Mouse (Mus musculus): Measurements from ENCODE around the gene Osbpl7. TPM values are rescaled to one million over a fixed set of nuclear protein-coding genes. Genes with fewer than 3 reads are reported as not detected.

Osbpl7 gene
- 3.8 TPM for polyA plus RNA-seq (2015; fragmentation: Illumina TruSeq; extraction: RNeasy Lipid Tissue Mini Kit (QIAGEN cat#74804); ENCODE audit: insufficient read depth, low read depth, low replicate concordance)

GRCm38 (mm10) chr11:97050216-97050943 is at the start of gene Osbpl7:
TSS of gene Osbpl7 (plus strand) at chr11:97050628.

GRCm38 (mm10) chr11:97013121-97013670 is 37.2 kb upstream of the Osbpl7 start, which contains the start of gene Sp6:
TSS of gene Sp6 (plus strand) at chr11:97013394.

GRCm38 (mm10) chr11:97029686-97030417 is 20.6 kb upstream of the Osbpl7 start, which contains the start of gene Scrn2:
TSS of gene Scrn2 (plus strand) at chr11:97029938.

GRCm38 (mm10) chr11:97041022-97041899 is 9.2 kb upstream of the Osbpl7 start, which contains the start of the genes Lrrc46 and Mrpl10:
TSS of gene Lrrc46 (minus strand) at chr11:97041407.
TSS of gene Mrpl10 (plus strand) at chr11:97041560.

GRCm38 (mm10) chr11:97114671-97115601 is 64.5 kb downstream of the Osbpl7 start, which contains the start of gene Tbx21:
TSS of gene Tbx21 (minus strand) at chr11:97115331.

Other genes with a start within 250 kb of the Osbpl7 start
- gene Nfe2l1, start 220.7 kb upstream of the Osbpl7 start, polyA plus RNA-seq (2015; fragmentation: Illumina TruSeq; extraction: RNeasy Lipid Tissue Mini Kit (QIAGEN cat#74804); ENCODE audit: insufficient read depth, low read depth, low replicate concordance): 32.6 TPM
- gene Copz2, start 200.8 kb upstream of the Osbpl7 start, polyA plus RNA-seq (2015; fragmentation: Illumina TruSeq; extraction: RNeasy Lipid Tissue Mini Kit (QIAGEN cat#74804); ENCODE audit: insufficient read depth, low read depth, low replicate concordance): 123 TPM
- gene Cdk5rap3, start 134.1 kb upstream of the Osbpl7 start, polyA plus RNA-seq (2015; fragmentation: Illumina TruSeq; extraction: RNeasy Lipid Tissue Mini Kit (QIAGEN cat#74804); ENCODE audit: insufficient read depth, low read depth, low replicate concordance): 40.0 TPM
- gene Prr15l, start 122.5 kb upstream of the Osbpl7 start, polyA plus RNA-seq (2015; fragmentation: Illumina TruSeq; extraction: RNeasy Lipid Tissue Mini Kit (QIAGEN cat#74804); ENCODE audit: insufficient read depth, low read depth, low replicate concordance): 36.3 TPM
- gene Pnpo, start 106.6 kb upstream of the Osbpl7 start, polyA plus RNA-seq (2015; fragmentation: Illumina TruSeq; extraction: RNeasy Lipid Tissue Mini Kit (QIAGEN cat#74804); ENCODE audit: insufficient read depth, low read depth, low replicate concordance): 8.0 TPM
- 3.1 TPM for gene Sp2, start 67.7 kb upstream of the Osbpl7 start, polyA plus RNA-seq (2015; fragmentation: Illumina TruSeq; extraction: RNeasy Lipid Tissue Mini Kit (QIAGEN cat#74804); ENCODE audit: insufficient read depth, low read depth, low replicate concordance)
- gene Sp6, start 37.2 kb upstream of the Osbpl7 start, polyA plus RNA-seq (2015; fragmentation: Illumina TruSeq; extraction: RNeasy Lipid Tissue Mini Kit (QIAGEN cat#74804); ENCODE audit: insufficient read depth, low read depth, low replicate concordance): 0.30 TPM
- 4.0 TPM for gene Scrn2, start 20.7 kb upstream of the Osbpl7 start, polyA plus RNA-seq (2015; fragmentation: Illumina TruSeq; extraction: RNeasy Lipid Tissue Mini Kit (QIAGEN cat#74804); ENCODE audit: insufficient read depth, low read depth, low replicate concordance)
- not detected for gene Lrrc46, start 9.2 kb upstream of the Osbpl7 start, polyA plus RNA-seq (2015; fragmentation: Illumina TruSeq; extraction: RNeasy Lipid Tissue Mini Kit (QIAGEN cat#74804); ENCODE audit: insufficient read depth, low read depth, low replicate concordance)
- gene Mrpl10, start 9.1 kb upstream of the Osbpl7 start, polyA plus RNA-seq (2015; fragmentation: Illumina TruSeq; extraction: RNeasy Lipid Tissue Mini Kit (QIAGEN cat#74804); ENCODE audit: insufficient read depth, low read depth, low replicate concordance): 12.3 TPM
- gene Tbx21, start 64.7 kb downstream of the Osbpl7 start, polyA plus RNA-seq (2015; fragmentation: Illumina TruSeq; extraction: RNeasy Lipid Tissue Mini Kit (QIAGEN cat#74804); ENCODE audit: insufficient read depth, low read depth, low replicate concordance): not detected
- 5.3 TPM for gene Tbkbp1, start 100.9 kb downstream of the Osbpl7 start, polyA plus RNA-seq (2015; fragmentation: Illumina TruSeq; extraction: RNeasy Lipid Tissue Mini Kit (QIAGEN cat#74804); ENCODE audit: insufficient read depth, low read depth, low replicate concordance)
- 19.5 TPM for gene Kpnb1, start 137.3 kb downstream of the Osbpl7 start, polyA plus RNA-seq (2015; fragmentation: Illumina TruSeq; extraction: RNeasy Lipid Tissue Mini Kit (QIAGEN cat#74804); ENCODE audit: insufficient read depth, low read depth, low replicate concordance)
- 14.6 TPM for gene Npepps, start 230.0 kb downstream of the Osbpl7 start, polyA plus RNA-seq (2015; fragmentation: Illumina TruSeq; extraction: RNeasy Lipid Tissue Mini Kit (QIAGEN cat#74804); ENCODE audit: insufficient read depth, low read depth, low replicate concordance)